Mouse (Mus musculus): ENCODE measurements around the gene Gm26965. TPM values are rescaled to one million over a fixed set of nuclear protein-coding genes. Genes with fewer than 3 reads are reported as not detected.
A peak's percentile ranks its signal among the peaks of the same experiment; 100 is the strongest.
"Not testable (repeated sequence)": the region's sequence is repeated elsewhere in the genome, so short reads cannot be mapped to it uniquely, and the experiment has no call there.

Gene Gm26965
- total RNA-seq (2021), result not detected

- DNase-seq, result peak; percentile 92
These were observed at the start of gene Gm26965, which contains the start of gene Zfp87 for GRCm38 (mm10) chr13:67525753-67526410. Gene Gm26965, minus strand, starts transcription at chr13:67526151. Gene Zfp87, minus strand, starts transcription at chr13:67526177.

- DNase-seq, result no peak
These were observed 46.7 kb upstream of the Gm26965 start for GRCm38 (mm10) chr13:67572591-67573189.

DNA sequence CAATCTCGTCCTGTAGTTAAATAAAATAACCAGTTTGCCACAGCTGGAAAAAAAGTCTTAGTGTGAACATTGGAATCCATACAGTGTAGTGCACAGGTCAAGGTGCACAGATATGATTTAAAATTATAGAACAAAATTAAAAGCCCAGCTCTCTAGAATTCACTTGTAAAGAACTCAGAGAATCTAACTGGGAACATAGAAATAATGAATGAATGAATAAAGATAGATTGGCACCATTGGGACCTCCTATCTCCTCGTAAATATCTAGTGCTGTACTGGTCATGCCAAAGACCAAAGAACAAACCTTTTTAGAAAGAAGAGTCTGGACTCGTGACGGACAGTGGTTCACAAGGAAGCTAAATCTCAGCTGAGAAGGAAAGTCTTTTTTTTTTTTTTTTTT lies 27.8 kb upstream of the Gm26965 start, which contains the start of gene Zfp748:
Zfp748 (minus strand) TSS at position 101 of the 400 bp plus-strand sequence.
- no peak for DNase-seq

DNA sequence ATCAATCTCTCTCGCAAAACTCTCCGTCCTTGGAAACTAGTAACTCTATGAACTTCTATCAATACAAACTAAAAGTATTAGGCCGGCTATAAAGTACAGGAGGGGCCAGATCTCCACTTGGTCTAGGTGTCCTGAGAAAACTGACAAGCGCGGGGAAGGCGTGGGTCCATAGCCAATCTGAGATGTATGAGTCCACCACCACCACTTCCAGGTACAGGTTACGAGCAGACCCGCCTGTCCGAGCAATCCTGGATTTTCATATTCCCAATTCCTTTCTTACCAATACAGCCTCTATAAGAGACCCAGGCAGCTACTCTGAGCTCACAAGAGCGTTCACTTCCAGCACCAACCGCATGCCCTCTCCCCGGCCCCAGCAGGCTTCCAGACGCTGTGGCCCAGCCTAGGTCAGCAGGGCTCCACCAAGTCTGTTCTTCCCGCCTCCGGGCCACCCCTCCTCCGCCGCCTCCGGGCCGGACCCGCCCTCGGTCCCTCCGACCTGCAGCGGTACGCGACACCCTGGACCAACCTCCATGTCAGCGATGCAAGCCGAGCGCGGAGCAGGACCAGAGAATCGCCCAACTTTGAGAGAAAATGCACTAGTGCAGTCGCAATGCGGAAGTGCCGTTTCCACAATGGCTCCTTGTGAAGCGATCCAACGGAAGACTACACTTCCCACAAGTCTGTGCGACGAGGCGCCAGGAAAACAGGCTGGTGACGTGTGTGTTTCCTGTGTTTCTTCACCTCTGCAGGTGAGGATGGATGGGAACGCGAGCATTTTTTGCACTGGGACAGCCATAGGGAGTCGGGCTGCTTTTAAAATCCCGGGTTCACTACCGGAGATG lies 26.8 kb upstream of the Gm26965 start:
- peak; percentile 77 for DNase-seq

DNA sequence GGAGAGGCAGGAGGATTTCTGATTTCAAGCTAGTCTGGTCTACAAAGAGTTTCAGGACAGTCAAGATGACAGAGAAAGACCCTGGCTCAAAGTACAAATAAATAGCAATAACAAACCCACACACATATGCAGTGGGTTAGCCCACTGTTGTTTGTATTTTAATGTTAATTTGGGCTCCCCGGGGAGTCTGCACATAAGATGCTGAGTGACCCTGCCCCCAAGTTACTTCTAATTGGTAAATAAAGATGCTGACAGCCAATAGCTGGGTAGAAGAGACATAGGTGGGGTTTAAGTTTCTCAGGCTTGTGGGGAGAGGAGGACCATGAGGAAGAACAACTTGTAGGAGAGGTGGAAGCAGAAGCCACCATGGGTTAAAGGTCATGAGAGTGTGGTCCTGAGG lies 20.0 kb upstream of the Gm26965 start:
- DNase-seq, result no peak

DNA sequence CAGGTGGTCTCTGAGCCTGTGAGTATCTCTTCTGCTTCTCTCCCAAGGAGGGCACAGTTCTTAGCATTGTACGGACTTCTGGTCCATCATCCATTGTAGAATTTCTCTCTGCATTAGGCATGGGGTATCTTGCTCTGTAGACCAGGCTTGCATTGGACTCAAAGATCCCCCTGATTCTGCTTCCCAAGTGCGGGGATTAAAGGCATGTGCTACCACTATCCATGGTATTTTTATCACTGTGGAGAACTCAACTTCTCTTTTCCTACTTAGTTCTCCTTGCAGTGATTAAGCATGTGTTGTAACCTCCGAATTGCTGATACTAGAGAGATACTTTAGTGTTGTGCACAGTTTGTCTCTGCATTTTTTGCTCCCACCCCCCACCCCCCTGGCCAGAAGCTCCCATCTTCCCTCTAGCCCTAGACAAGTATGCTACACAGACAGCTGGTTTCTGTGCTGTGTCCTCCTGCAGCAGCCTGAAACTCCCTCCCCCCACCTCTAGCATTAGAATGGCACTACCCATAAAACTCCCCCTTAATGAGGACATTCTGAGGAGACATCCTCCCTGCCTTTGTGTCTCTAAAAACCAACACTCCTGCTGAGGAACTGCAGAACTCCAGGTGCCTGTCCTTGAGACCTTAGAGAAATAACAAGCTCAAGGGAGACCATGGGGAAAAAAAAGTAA lies 1.2 kb upstream of the Gm26965 start:
- DNase-seq, result no peak

- DNase-seq, result no peak
These were observed 25.0 kb downstream of the Gm26965 start for GRCm38 (mm10) chr13:67500908-67501307.

DNA sequence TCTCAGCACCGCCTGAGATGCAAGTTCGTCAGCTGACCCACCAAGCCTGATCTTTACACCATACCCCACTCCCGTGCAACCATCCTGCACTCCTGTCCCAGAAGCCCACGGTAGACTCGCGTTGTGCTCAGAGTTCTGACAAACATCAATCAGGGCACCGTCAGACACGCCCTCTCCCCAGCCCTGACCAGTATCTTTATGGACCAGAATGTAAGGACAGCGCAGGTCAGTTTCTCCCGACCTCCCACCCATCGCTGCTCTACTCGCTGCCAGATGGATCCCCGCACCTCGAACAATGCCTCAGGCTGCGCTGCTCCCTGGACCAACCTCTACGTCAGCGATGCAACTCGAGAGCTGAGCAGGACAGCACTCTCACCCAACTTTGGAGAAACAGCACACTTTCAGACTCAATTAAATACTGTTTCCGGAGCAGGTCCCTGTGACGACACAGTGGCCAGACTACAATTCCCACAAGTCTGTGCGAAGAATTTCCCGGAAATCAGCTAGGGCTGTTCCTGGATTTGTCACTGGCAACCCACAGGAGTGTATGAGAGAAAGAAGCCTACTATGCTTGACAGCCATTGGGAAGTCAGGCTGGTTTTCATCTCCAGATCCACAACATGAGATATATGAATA lies 25.7 kb downstream of the Gm26965 start, which contains the start of gene Zfp58:
Zfp58 (minus strand) TSS at position 472 of the 636 bp plus-strand sequence.
- DNase-seq, result peak; percentile 80

- DNase-seq, result no peak
These were observed 30.3 kb downstream of the Gm26965 start for GRCm38 (mm10) chr13:67495631-67496030.

GRCm38 (mm10) chr13:67484424-67484811 lies 41.5 kb downstream of the Gm26965 start:
- DNase-seq, result no peak

DNA sequence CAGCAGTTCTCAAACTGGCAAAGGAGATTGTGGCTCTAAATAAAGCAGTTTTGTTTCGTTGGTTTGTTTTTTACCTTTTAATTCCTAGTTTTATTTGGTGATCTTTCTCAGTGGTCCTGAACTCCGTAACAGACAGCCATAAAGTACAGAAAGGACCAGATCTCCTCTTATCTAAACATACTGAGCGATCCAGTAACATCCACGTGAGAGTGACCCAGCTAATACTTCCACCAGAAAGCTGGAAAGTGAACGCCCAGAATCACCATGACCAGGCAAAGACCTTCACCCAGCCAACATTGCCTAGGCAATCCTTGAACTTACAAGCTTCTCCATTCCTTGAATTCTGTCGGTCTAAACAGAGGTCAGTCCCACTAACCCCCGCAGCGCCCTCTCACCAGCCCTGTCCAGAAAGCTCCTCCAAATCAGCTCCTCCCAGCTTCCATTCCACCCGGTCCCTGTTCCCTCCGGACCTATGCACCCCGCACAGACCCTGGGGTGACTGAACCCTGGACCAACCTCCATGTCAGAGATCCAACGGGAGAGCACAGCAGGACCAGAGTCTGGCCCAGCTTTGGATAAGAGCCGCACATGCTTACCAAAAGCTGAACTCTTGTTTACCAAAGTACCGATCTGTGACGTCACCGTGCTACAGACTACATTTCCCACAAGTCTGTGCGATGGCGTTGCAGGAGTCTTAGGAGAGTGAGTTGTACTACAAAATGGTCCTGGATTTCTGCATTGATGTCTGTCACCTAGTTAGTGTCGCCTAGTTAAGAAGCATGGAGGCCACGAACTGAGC lies 42.1 kb downstream of the Gm26965 start, which contains the start of gene Zfp874b:
Zfp874b (minus strand) TSS at position 634 of the 799 bp plus-strand sequence.
- DNase-seq, result peak; percentile 83

DNA sequence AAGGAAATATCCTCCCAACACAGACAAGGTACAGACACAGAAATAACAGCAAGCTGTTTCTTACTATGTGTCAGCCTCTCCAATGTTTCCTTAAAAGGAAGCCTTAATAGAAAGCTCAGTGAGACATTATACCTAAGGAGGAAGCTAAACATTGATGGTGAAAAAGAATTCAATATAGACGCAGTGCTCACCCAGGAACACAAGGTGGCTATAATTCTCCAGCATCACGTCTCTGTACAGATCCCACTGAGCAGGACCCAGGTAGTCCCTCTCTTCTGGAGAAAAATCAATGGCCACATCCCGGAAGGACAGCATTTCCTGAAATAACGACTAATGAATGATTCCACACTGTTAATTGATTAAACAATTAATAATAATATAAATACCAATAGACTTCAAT lies 44.4 kb downstream of the Gm26965 start:
- no peak for DNase-seq

DNA sequence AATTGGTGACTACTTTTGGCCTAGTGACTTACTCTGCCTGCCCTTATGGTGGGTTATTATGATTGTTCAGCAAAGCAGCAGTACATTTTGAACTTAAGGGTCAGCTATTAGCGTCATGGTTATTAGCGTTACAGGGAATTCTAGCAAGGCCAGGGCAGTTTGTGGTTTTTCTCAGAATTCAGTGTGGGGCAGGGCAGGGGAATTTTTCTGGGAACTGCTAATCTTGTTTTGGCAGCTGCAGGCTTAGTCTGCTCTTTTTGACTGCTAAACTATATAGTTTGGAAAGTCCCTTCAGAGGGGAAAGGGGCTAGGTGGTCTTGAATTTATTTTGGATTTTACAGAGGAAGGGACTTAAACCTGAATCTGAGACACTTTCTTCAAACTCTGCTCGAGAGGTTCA lies 56.7 kb downstream of the Gm26965 start:
- no peak for DNase-seq

- DNase-seq, result not testable (repeated sequence)
These were observed 62.3 kb downstream of the Gm26965 start for GRCm38 (mm10) chr13:67463506-67464185.

DNA sequence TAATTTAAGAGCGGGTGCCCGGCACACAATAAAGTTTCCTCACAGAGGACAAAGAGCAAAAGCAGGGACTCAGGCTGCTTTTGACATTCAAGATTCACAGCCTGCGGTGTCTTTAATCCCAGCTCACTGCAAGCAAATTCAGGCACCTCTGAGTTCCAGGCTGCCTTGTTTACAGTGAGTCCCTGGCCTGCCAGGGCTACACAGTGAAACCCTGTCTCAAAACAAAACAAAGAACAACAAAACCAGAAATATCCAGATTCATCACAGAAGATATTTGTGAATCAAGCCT lies 74.0 kb downstream of the Gm26965 start:
- DNase-seq, result no peak

DNA sequence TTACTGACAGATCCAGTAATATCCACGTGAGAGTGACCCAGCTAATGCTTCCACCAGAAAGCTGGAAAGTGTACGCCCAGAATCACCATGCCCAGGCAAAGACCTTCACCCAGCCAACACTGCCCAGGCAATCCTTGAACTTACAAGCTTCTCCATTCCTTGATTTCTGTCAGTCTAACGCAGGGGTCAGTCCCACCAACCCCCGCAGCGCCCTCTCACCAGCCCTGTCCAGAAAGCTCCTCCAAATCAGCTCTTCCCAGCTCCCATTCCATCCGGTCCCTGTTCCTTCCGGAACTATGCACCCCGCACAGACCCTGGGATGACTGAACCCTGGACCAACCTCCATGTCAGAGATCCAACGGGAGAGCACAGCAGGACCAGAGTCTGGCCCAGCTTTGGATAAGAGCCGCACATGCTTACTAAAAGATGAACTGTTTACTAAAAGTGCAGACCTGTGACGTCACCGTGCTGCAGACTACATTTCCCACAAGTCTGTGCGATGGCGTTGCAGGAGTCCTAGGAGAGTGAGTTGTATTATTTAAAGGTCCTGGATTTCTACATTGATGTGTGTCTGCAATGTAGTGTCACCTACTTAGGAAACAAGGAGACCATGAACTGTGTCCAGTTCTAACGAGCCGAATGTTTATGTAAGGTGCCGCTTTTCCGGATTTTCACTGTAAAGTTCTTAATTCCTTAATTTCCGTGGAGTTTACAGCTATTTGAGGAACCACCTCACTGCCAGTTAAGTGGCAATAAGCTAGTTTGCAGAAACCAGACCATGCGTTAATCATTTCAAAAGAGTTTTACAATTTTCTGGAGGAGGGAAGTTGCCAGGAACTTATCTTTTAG lies 74.6 kb downstream of the Gm26965 start, which contains the start of gene Zfp874a:
Zfp874a (minus strand) TSS at position 453 of the 849 bp plus-strand sequence.
- peak; percentile 86 for DNase-seq

Data from heart, postnatal 4 days (tissue).